Mouse (Mus musculus) G1E (cell line): ENCODE data around the gene Pcnx. TPM values are rescaled to one million over a fixed set of nuclear protein-coding genes. Genes with fewer than 3 reads are reported as not detected.

Source experiments
- ATAC-seq: 2 replicates; pipeline ENCODE4 v1.8.0; 2016; ENCODE audit warnings: mild to moderate bottlenecking; ENCODE audit not compliant: insufficient number of reproducible peaks, poor library complexity, low FRiP score, severe bottlenecking; ENCODE audit errors: extremely low read depth
- DNase-seq: peaks from one replicate; pipeline ENCODE4 v3.0.0; 2012; ENCODE audit warnings: low spot score
- H3K27me3 ChIP-seq: 2 replicates; pipeline ENCODE4 v1.6.1; 2012; ENCODE audit warnings: mild to moderate bottlenecking, low read length, inconsistent platforms; ENCODE audit not compliant: insufficient read depth
- H3K36me3 ChIP-seq: replicated peaks from 2 replicates; pipeline ENCODE3; 2012; ENCODE audit warnings: mild to moderate bottlenecking, inconsistent platforms
- H3K4me1 ChIP-seq: 2 replicates; pipeline ENCODE4 v1.6.1; 2012; ENCODE audit warnings: low read depth, low read length, inconsistent platforms, mixed read lengths; ENCODE audit not compliant: insufficient read depth
- H3K4me3 ChIP-seq: 2 replicates; pipeline ENCODE4 v1.5.1; 2012; ENCODE audit warnings: low read depth, mild to moderate bottlenecking, inconsistent platforms, low read length, moderate library complexity, mixed read lengths
- H3K9me3 ChIP-seq: replicated peaks from 2 replicates; pipeline ENCODE4 v1.6.1; 2012; ENCODE audit warnings: inconsistent platforms
- CTCF ChIP-seq: IDR thresholded peaks from 2 replicates; pipeline ENCODE4 v1.5.1; 2012; ENCODE audit warnings: low read depth, low read length, inconsistent platforms, mixed read lengths
- GATA1 ChIP-seq: IDR thresholded peaks from 2 replicates; pipeline ENCODE4 v1.6.1; 2012; ENCODE audit warnings: borderline replicate concordance, low read length, inconsistent platforms, mixed read lengths
- GATA2 ChIP-seq: IDR thresholded peaks from 2 replicates; pipeline ENCODE4 v1.6.1; 2012; ENCODE audit warnings: low read depth, low read length, inconsistent platforms, borderline replicate concordance
- POLR2AphosphoS5 ChIP-seq: IDR thresholded peaks from 2 replicates; pipeline ENCODE4 v1.6.1; 2012; ENCODE audit warnings: low read depth, low read length, inconsistent platforms; ENCODE audit not compliant: insufficient replicate concordance
- TAL1 ChIP-seq: conservative IDR thresholded peaks from 2 replicates; pipeline ENCODE4 v1.6.1; 2012; ENCODE audit warnings: low read depth, low read length, inconsistent platforms, mixed read lengths
- polyA plus RNA-seq: library from polyadenylated mRNA; stranded (reverse); fragments of >175 nt; gene quantifications from 2 replicates; pipeline ENCODE4 v1.2.3, GENCODE M21; 2012
- total RNA-seq, 2 experiments: library from RNA; stranded (forward) in 1 of 2; stranded (reverse) in 1 of 2; fragments of 200-1000 nt in 1 of 2; fragments of >200 nt in 1 of 2; fragmentation: Nextera tagmentation in 1 of 2; gene quantifications; 2 replicates each; pipeline ENCODE4 v1.2.3; 2014 to 2017

Pcnx gene
- total and polyA plus RNA-seq, 3 experiments: 0.27 TPM; not detected in 2

- Histone ChIP-seq H3K4me3 (no peak overlapping the region), H3K36me3 (no peaks in the 10 kb centered on the region), H3K27me3 (peaks cover 13% of the 10 kb centered on the region), H3K4me1 (no peaks in the 10 kb centered on the region), H3K9me3 (no peaks in the 10 kb centered on the region)
- ATAC-seq: no peak
- no peak for TF ChIP-seq GATA1
- no peak for TF ChIP-seq GATA2
- no peak for TF ChIP-seq TAL1
- TF ChIP-seq CTCF: no peak
- no peak for DNase-seq
Observed at GRCm38 (mm10) chr12:81884983-81885382, 25.2 kb downstream of the Pcnx start.

DNA sequence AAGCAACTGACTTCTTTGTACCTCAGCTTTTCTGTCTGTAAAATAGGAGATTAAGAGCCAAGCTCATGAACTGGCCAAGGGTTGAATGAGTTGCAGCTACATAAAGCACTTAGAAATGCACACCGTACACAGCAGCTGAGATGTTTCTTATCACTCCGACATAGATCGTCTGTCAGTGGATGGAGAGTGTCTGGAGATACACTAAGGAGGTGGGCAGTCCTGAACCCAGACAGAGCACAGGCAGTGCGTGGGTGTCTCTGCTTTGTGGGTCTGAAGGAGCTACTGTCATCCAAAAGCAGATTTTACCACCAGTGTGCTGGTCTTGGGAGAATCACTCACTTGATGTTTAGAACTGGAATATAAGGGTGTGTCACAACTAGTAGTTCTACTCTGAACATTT, 26.2 kb downstream of the Pcnx start:
- Histone ChIP-seq H3K36me3 (no peaks in the 10 kb centered on the region), H3K4me1 (no peaks in the 10 kb centered on the region), H3K9me3 (no peaks in the 10 kb centered on the region), H3K27me3 (peaks cover 10% of the 10 kb centered on the region), H3K4me3 (no peak overlapping the region)
- DNase-seq (no peak), ATAC-seq (no peak)
- TF ChIP-seq CTCF (no peak), POLR2AphosphoS5 (no peak), GATA2 (no peak), TAL1 (no peak), GATA1 (no peak)

- Histone ChIP-seq H3K4me3 (no peak overlapping the region), H3K4me1 (no peaks in the 10 kb centered on the region), H3K27me3 (peaks cover 7% of the 10 kb centered on the region), H3K36me3 (no peaks in the 10 kb centered on the region), H3K9me3 (no peaks in the 10 kb centered on the region)
- DNase-seq: no peak
- no peak for ATAC-seq
- TF ChIP-seq GATA1: no peak
Observed at GRCm38 (mm10) chr12:81888954-81889353, 29.1 kb downstream of the Pcnx start.

- ATAC-seq (no peak), DNase-seq (no peak)
- Histone ChIP-seq H3K27me3 (peaks cover 3% of the 10 kb centered on the region), H3K4me1 (no peaks in the 10 kb centered on the region), H3K4me3 (no peak overlapping the region), H3K36me3 (no peaks in the 10 kb centered on the region), H3K9me3 (no peaks in the 10 kb centered on the region)
- TF ChIP-seq TAL1 (no peak), CTCF (no peak), GATA1 (no peak), POLR2AphosphoS5 (no peak)
Observed at GRCm38 (mm10) chr12:81891946-81892345, 32.1 kb downstream of the Pcnx start.

GRCm38 (mm10) chr12:81894311-81894710, 34.5 kb downstream of the Pcnx start:
- no peak for TF ChIP-seq CTCF
- TF ChIP-seq POLR2AphosphoS5: no peak
- TF ChIP-seq GATA2: no peak
- TF ChIP-seq GATA1: no peak
- no peak for TF ChIP-seq TAL1

GRCm38 (mm10) chr12:81895986-81896385, 36.2 kb downstream of the Pcnx start:
- Histone ChIP-seq H3K4me3 (no peak overlapping the region), H3K36me3 (no peaks in the 10 kb centered on the region), H3K4me1 (no peaks in the 10 kb centered on the region), H3K9me3 (no peaks in the 10 kb centered on the region), H3K27me3 (no peaks in the 10 kb centered on the region; the same call in 1 of the 2 replicates)
- TF ChIP-seq CTCF (no peak), POLR2AphosphoS5 (no peak), TAL1 (no peak), GATA2 (no peak), GATA1 (no peak)
- no peak for ATAC-seq
- no peak for DNase-seq

More at GRCm38 (mm10) chr12:81894311-81894710, 34.5 kb downstream of the Pcnx start:
- H3K4me3 ChIP-seq: no peak overlapping the region
- no peaks in the 10 kb centered on the region for H3K9me3 ChIP-seq
- no peaks in the 10 kb centered on the region for H3K36me3 ChIP-seq
- no peak for DNase-seq
- H3K27me3 ChIP-seq: no peaks in the 10 kb centered on the region; the same call in 1 of the 2 replicates
- ATAC-seq: no peak
- H3K4me1 ChIP-seq: no peaks in the 10 kb centered on the region

DNA sequence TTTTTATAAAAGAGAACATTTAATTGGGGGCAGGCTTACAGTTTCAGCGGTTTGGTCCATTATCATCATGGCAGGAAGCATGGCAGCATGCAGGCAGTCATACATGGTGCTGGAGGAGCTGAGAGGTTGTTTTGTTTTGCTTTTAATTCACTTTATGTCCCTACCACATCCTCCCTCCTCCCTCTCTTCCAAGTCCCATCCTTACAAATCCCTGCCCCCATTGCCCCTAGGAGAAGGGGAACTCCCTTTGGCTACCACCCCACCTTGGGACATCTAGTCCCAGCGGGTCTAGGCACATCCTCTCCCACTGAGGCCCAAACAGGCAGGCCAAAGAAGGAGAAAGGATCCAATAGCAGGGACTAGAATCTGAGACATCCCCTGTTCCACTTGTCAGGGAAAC, 44.6 kb downstream of the Pcnx start:
- H3K9me3 ChIP-seq: no peaks in the 10 kb centered on the region
- H3K4me1 ChIP-seq: no peaks in the 10 kb centered on the region
- peaks cover 11% of the 10 kb centered on the region for H3K27me3 ChIP-seq
- no peak for DNase-seq
- no peaks in the 10 kb centered on the region for H3K36me3 ChIP-seq
- H3K4me3 ChIP-seq: no peak overlapping the region
- no peak for TF ChIP-seq GATA1
- ATAC-seq: no peak
